ENCODE assay signal across 11 mouse cellular contexts in genomic region chr11:19939305-19939730, GRCm38 (mm10). TPM values are rescaled to one million over a fixed set of nuclear protein-coding genes. Genes with fewer than 3 reads are reported as not detected.
A peak's percentile ranks its signal among the peaks of the same experiment; 100 is the strongest.
DNase-seq lines count a peak whose midpoint lies in the region; ATAC-seq and TF ChIP-seq lines count a peak whose summit lies in the region.
"Had no signal": no experiment of that assay in that cellular context is flagged by ENCODE, and none has a peak within 500 bp of the region (broad histone marks: within the 10 kb centered on the region; RNA-seq: fewer than 3 reads in every experiment).

No protein-coding gene starts in this region.

- H3K9ac ChIP-seq in kidney, embryonic 15.5 days, result no peak overlapping the region
- H3K9ac ChIP-seq: hindbrain, embryonic 15.5 days; neural tube, embryonic 15.5 days had no signal

- H3K4me1 ChIP-seq in kidney, embryonic 15.5 days, result peaks cover 37% of the 10 kb centered on the region
- H3K4me1 ChIP-seq in cerebellum, adult 2 months (ENCODE audit: control insufficient read depth, insufficient read depth, low read length), result peaks cover 61% of the 10 kb centered on the region
- H3K4me1 ChIP-seq in thymus, adult 2 months (replicated peaks; ENCODE audit: control insufficient read depth, insufficient read depth, low read length), result peaks cover 12% of the 10 kb centered on the region; the same call in 1 of the 2 replicates

- no peak for ATAC-seq in kidney, embryonic 15.5 days (replicated peaks; ENCODE audit: low FRiP score)

- DNase-seq in adrenal gland, adult (ENCODE audit: inconsistent age in 2 of 2, low spot score in 1 of 2), result peak; percentile 48 to 81
- no peak for DNase-seq in adrenal gland, adult 18-20 months (ENCODE audit: low spot score in 2 of 2)
- DNase-seq in kidney, postnatal 10 days, result peak; percentile 38
- DNase-seq in cerebellum, adult 2 months, result peak; percentile 93 to 99
- DNase-seq in layer of hippocampus, postnatal 14 days (ENCODE audit: low spot score in 2 of 2), result peak; percentile 52 to 64
- DNase-seq in thymus, adult 2 months, result no peak
- no peak for DNase-seq in urinary bladder, postnatal 36 days (ENCODE audit: low spot score in 2 of 2)
- DNase-seq: gastrocnemius, postnatal 36 days had no signal

- no peaks in the 10 kb centered on the region for H3K9me3 ChIP-seq in kidney, embryonic 15.5 days (replicated peaks)
- H3K9me3 ChIP-seq: hindbrain, embryonic 15.5 days; neural tube, embryonic 15.5 days had no signal

- no peak for TF ChIP-seq CTCF in cerebellum, adult 2 months (IDR thresholded peaks at IDR 0.05; ENCODE audit: borderline replicate concordance, insufficient read depth, low read depth, low read length)
- TF ChIP-seq CTCF in thymus, adult 2 months (IDR thresholded peaks at IDR 0.05; ENCODE audit: borderline replicate concordance, control insufficient read depth, extremely low read depth, insufficient read depth, low read length, poor library complexity), result no peak

- no peaks in the 10 kb centered on the region; the same call in 1 of the 2 replicates for H3K36me3 ChIP-seq in kidney, embryonic 15.5 days
- no peaks in the 10 kb centered on the region for H3K36me3 ChIP-seq in thymus, adult 2 months (ENCODE audit: control insufficient read depth, insufficient read depth, low read length)
- H3K36me3 ChIP-seq: hindbrain, embryonic 15.5 days; neural tube, embryonic 15.5 days had no signal

- no peak overlapping the region for H3K4me3 ChIP-seq in kidney, embryonic 15.5 days (replicated peaks)
- H3K4me3 ChIP-seq in cerebellum, adult 2 months (replicated peaks; ENCODE audit: insufficient read depth, low read depth, low read length), result no peak overlapping the region
- no peak overlapping the region for H3K4me3 ChIP-seq in thymus, adult 2 months (ENCODE audit: control insufficient read depth, insufficient read depth, low read length)
- H3K4me3 ChIP-seq: hindbrain, embryonic 15.5 days; neural tube, embryonic 15.5 days had no signal

- 68% methylated on average over 5 of the region's 5 CpGs for WGBS in kidney, embryonic 15.5 days
- 6% methylated on average over 5 of the region's 5 CpGs for WGBS in cerebellum, adult 2 months
- 24% methylated on average over 5 of the region's 5 CpGs for whole genome bisulfite sequencing in thymus, adult 2 months

- no peak overlapping the region for H3K27ac ChIP-seq in kidney, embryonic 15.5 days
- H3K27ac ChIP-seq in cerebellum, adult 2 months (ENCODE audit: insufficient read depth, low read length), result peak overlapping the region; percentile 94
- no peak overlapping the region for H3K27ac ChIP-seq in thymus, adult 2 months (ENCODE audit: control insufficient read depth, insufficient read depth, low read length)
- H3K27ac ChIP-seq: neural tube, embryonic 15.5 days had no signal

- TF ChIP-seq POLR2A in cerebellum, adult 2 months (IDR thresholded peaks at IDR 0.05; ENCODE audit: borderline replicate concordance, insufficient read depth, low read length), result peak; percentile 24; the same call in 1 of the 2 replicates
- TF ChIP-seq POLR2A in thymus, adult 2 months (IDR thresholded peaks at IDR 0.05; ENCODE audit: control insufficient read depth, extremely low read depth, insufficient read depth, low read length, poor library complexity), result no peak

- no peaks in the 10 kb centered on the region for H3K27me3 ChIP-seq in kidney, embryonic 15.5 days
- H3K27me3 ChIP-seq in cerebellum, adult 2 months (ENCODE audit: control insufficient read depth, insufficient read depth, low read length), result no peaks in the 10 kb centered on the region
- no peaks in the 10 kb centered on the region for H3K27me3 ChIP-seq in thymus, adult 2 months (ENCODE audit: control insufficient read depth, insufficient read depth, low read length)
- H3K27me3 ChIP-seq: hindbrain, embryonic 15.5 days; neural tube, embryonic 15.5 days had no signal

- no peak overlapping the region for H3K4me2 ChIP-seq in kidney, embryonic 15.5 days
- H3K4me2 ChIP-seq: hindbrain, embryonic 15.5 days; neural tube, embryonic 15.5 days had no signal

RNA-seq across cellular contexts. Expression of gene Spred2, which starts 15.1 kb away (rescaled TPM):
- 10 to 100 TPM; 21.4 to 33.5 TPM for total RNA-seq in adrenal gland, adult 18-20 months (2021)
- 9.8 and 11.0 TPM in 2 replicates for polyA plus RNA-seq in kidney, embryonic 15.5 days (2015; fragmentation: Nextera tagmentation; extraction: Ambion mirVana)
- 40.3 and 40.6 TPM in 2 replicates for polyA plus RNA-seq in cerebellum, adult 2 months (2012; rRNA removed)
- total RNA-seq in layer of hippocampus, postnatal 14 days (2021), result 10 to 100 TPM; 82.5 to 88.9 TPM
- 25.4 and 34.0 TPM in 2 replicates for polyA plus RNA-seq in thymus, adult 2 months (2012; rRNA removed)

Comparison
In these comparisons a context has a peak if more than half of its experiments do, and no peak if none do; other contexts are left out.
1. DNase-seq: peak in adrenal gland, adult (2 of 2), kidney, postnatal 10 days (single experiment), cerebellum, adult 2 months (2 of 2) and layer of hippocampus, postnatal 14 days (2 of 2); none in adrenal gland, adult 18-20 months (0 of 2), thymus, adult 2 months (single experiment) and urinary bladder, postnatal 36 days (0 of 2).